Comparison of ENCODE assay signal across 24 mouse cellular contexts in genomic region chr15:97429201-97429900, GRCm38 (mm10).
DNase-seq lines count a peak whose midpoint lies in the region; ATAC-seq lines count a peak whose summit lies in the region.
"Had no signal": no experiment of that assay in that cellular context is flagged by ENCODE, and none has a peak within 500 bp of the region (broad histone marks: within the 10 kb centered on the region; RNA-seq: fewer than 3 reads in every experiment).

No protein-coding gene starts in this region.

- 87% methylated on average over 12 of the region's 12 CpGs for WGBS in midbrain, embryonic 11.5 days
- 89% methylated on average over 12 of the region's 12 CpGs for WGBS in midbrain, embryonic 16.5 days
- 89% methylated on average over 12 of the region's 12 CpGs for WGBS in forebrain, embryonic 15.5 days

- H3K4me1 ChIP-seq in midbrain, embryonic 11.5 days (ENCODE audit: control insufficient read depth, insufficient read depth, low read length) = no peaks in the 10 kb centered on the region
- no peaks in the 10 kb centered on the region for H3K4me1 ChIP-seq in midbrain, embryonic 16.5 days (ENCODE audit: control insufficient read depth, insufficient read depth, low read length)
- no peaks in the 10 kb centered on the region for H3K4me1 ChIP-seq in forebrain, embryonic 15.5 days
- H3K4me1 ChIP-seq: embryonic facial prominence, embryonic 13.5 days; hindbrain, embryonic 13.5 days; limb, embryonic 12.5 days; liver, embryonic 15.5 days; midbrain, embryonic 12.5 days had no signal

- H3K4me2 ChIP-seq in midbrain, embryonic 11.5 days = no peak overlapping the region
- H3K4me2 ChIP-seq in midbrain, embryonic 16.5 days (ENCODE audit: low read length) = no peak overlapping the region
- H3K4me2 ChIP-seq in forebrain, embryonic 15.5 days (replicated peaks) = no peak overlapping the region
- H3K4me2 ChIP-seq: embryonic facial prominence, embryonic 13.5 days; heart, embryonic 12.5 days; hindbrain, embryonic 13.5 days; limb, embryonic 12.5 days; liver, embryonic 15.5 days; lung, embryonic 14.5 days; midbrain, embryonic 12.5 days had no signal

- no peak overlapping the region for H3K9ac ChIP-seq in midbrain, embryonic 11.5 days (ENCODE audit: low read length)
- H3K9ac ChIP-seq in midbrain, embryonic 16.5 days (ENCODE audit: low read depth, low read length) = no peak overlapping the region
- H3K9ac ChIP-seq in forebrain, embryonic 15.5 days (replicated peaks) = no peak overlapping the region
- H3K9ac ChIP-seq: embryonic facial prominence, embryonic 13.5 days; forebrain, postnatal 0 days; heart, embryonic 12.5 days; hindbrain, embryonic 13.5 days; limb, embryonic 12.5 days; liver, embryonic 15.5 days; lung, embryonic 14.5 days; midbrain, embryonic 12.5 days had no signal

- H3K27me3 ChIP-seq in midbrain, embryonic 11.5 days (ENCODE audit: control insufficient read depth, insufficient read depth, low read length) = no peaks in the 10 kb centered on the region
- no peaks in the 10 kb centered on the region for H3K27me3 ChIP-seq in midbrain, embryonic 16.5 days (ENCODE audit: control insufficient read depth, insufficient read depth, low read depth, low read length)
- no peaks in the 10 kb centered on the region for H3K27me3 ChIP-seq in forebrain, embryonic 15.5 days
- H3K27me3 ChIP-seq: embryonic facial prominence, embryonic 13.5 days; heart, embryonic 12.5 days; hindbrain, embryonic 13.5 days; limb, embryonic 12.5 days; midbrain, embryonic 12.5 days had no signal

- H3K36me3 ChIP-seq in midbrain, embryonic 11.5 days (ENCODE audit: control insufficient read depth, insufficient read depth, low read length) = no peaks in the 10 kb centered on the region
- H3K36me3 ChIP-seq in midbrain, embryonic 16.5 days (ENCODE audit: control insufficient read depth, insufficient read depth, low read length) = no peaks in the 10 kb centered on the region
- H3K36me3 ChIP-seq in forebrain, embryonic 15.5 days = no peaks in the 10 kb centered on the region
- H3K36me3 ChIP-seq: embryonic facial prominence, embryonic 13.5 days; heart, embryonic 12.5 days; hindbrain, embryonic 13.5 days; limb, embryonic 12.5 days; liver, embryonic 15.5 days; midbrain, embryonic 12.5 days had no signal

- no peak for ATAC-seq in midbrain, embryonic 11.5 days (ENCODE audit: low FRiP score)
- ATAC-seq in midbrain, embryonic 16.5 days = no peak
- ATAC-seq in forebrain, embryonic 15.5 days (replicated peaks) = no peak
- ATAC-seq: forebrain, postnatal 0 days; inflammation-experienced regulatory T-cells, adult 6 months had no signal

- no peak overlapping the region for H3K4me3 ChIP-seq in midbrain, embryonic 11.5 days (ENCODE audit: low read depth, low read length)
- no peak overlapping the region for H3K4me3 ChIP-seq in midbrain, embryonic 16.5 days (ENCODE audit: low read depth, low read length)
- no peak overlapping the region for H3K4me3 ChIP-seq in forebrain, embryonic 15.5 days
- H3K4me3 ChIP-seq: embryonic facial prominence, embryonic 13.5 days; heart, adult 2 months; heart, embryonic 12.5 days; hindbrain, embryonic 13.5 days; left cerebral cortex, adult 2 months; limb, embryonic 12.5 days; liver, embryonic 15.5 days; midbrain, embryonic 12.5 days had no signal

- no peaks in the 10 kb centered on the region for H3K9me3 ChIP-seq in midbrain, embryonic 11.5 days (ENCODE audit: control insufficient read depth, low read length)
- no peaks in the 10 kb centered on the region for H3K9me3 ChIP-seq in midbrain, embryonic 16.5 days (replicated peaks; ENCODE audit: control insufficient read depth, low read length, poor library complexity, severe bottlenecking)
- no peaks in the 10 kb centered on the region for H3K9me3 ChIP-seq in forebrain, embryonic 15.5 days
- H3K9me3 ChIP-seq: embryonic facial prominence, embryonic 13.5 days; heart, embryonic 12.5 days; hindbrain, embryonic 13.5 days; limb, embryonic 12.5 days; liver, embryonic 15.5 days; midbrain, embryonic 12.5 days had no signal

- no peak overlapping the region for H3K27ac ChIP-seq in midbrain, embryonic 11.5 days (ENCODE audit: low read depth, low read length)
- H3K27ac ChIP-seq in midbrain, embryonic 16.5 days (ENCODE audit: low read length) = no peak overlapping the region
- no peak overlapping the region for H3K27ac ChIP-seq in forebrain, embryonic 15.5 days (replicated peaks)
- H3K27ac ChIP-seq: embryonic facial prominence, embryonic 13.5 days; heart, adult 2 months; hindbrain, embryonic 13.5 days; left cerebral cortex, adult 2 months; limb, embryonic 12.5 days; liver, embryonic 15.5 days; midbrain, embryonic 12.5 days had no signal

- DNase-seq in midbrain, embryonic 11.5 days (ENCODE audit: low spot score, missing footprints) = peak; percentile 61
- peak; percentile 42 for DNase-seq in CD4-positive, CD25-positive, alpha-beta regulatory T cell, adult 2 months (ENCODE audit: low read depth, low spot score)
- peak; percentile 37 for DNase-seq in ES-CJ7 (ENCODE audit: low read depth, low spot score)
- peak; percentile 42 for DNase-seq in induced T-regulatory cell, adult 2 months (ENCODE audit: low read depth)
- DNase-seq in layer of hippocampus, postnatal 36 days = no peak
- DNase-seq: adrenal gland, postnatal 14 days; cerebellum, adult 11 months; cerebellum, adult 9-10 months; forebrain, postnatal 0 days; heart, adult 2 months; heart, postnatal 4 days; kidney, adult 18-20 months; kidney, postnatal 14 days; lung, embryonic 14.5 days had no signal

Comparison
In these comparisons a context has a peak if more than half of its experiments do, and no peak if none do; other contexts are left out.
1. DNase-seq: peak in midbrain, embryonic 11.5 days (single experiment), CD4-positive, CD25-positive, alpha-beta regulatory T cell, adult 2 months (single experiment), ES-CJ7 (single experiment) and induced T-regulatory cell, adult 2 months (single experiment); none in layer of hippocampus, postnatal 36 days (0 of 2).